Mouse (Mus musculus) cortical plate, adult 2 months (tissue): ENCODE results near the gene Ccdc149.

ENCODE experiments used
- CTCF ChIP-seq: fragments of 200-500 bp; IDR thresholded peaks from 2 replicates; pipeline ENCODE4 v1.5.1; 2011; ENCODE audit warnings: mild to moderate bottlenecking, control low read depth, low read length; ENCODE audit not compliant: insufficient read depth; ENCODE audit errors: extremely low read depth
- POLR2A ChIP-seq: fragments of 200-500 bp; IDR thresholded peaks from 2 replicates; pipeline ENCODE4 v1.6.1; 2011; ENCODE audit warnings: mild to moderate bottlenecking, low read length, control low read depth; ENCODE audit not compliant: insufficient read depth; ENCODE audit errors: extremely low read depth

GRCm38 (mm10) chr5:52423893-52424292, 47.4 kb downstream of the Ccdc149 start:
- no peak for TF ChIP-seq CTCF
- no peak for TF ChIP-seq POLR2A
